Mouse (Mus musculus): ENCODE data around the gene Kcnt2. TPM values are rescaled to one million over a fixed set of nuclear protein-coding genes. Genes with fewer than 3 reads are reported as not detected.

The Kcnt2 gene
- total and polyA plus RNA-seq, 3 experiments: not detected

- TF ChIP-seq JUN (IDR thresholded peaks at IDR 0.05; ENCODE audit: insufficient read depth, low read depth, low read length): no peak
These were observed 18.7 kb downstream of the Kcnt2 start (continued) for GRCm38 (mm10) chr1:140264696-140265095.

- H3K4me2 ChIP-seq (ENCODE audit: insufficient read depth, low read depth, poor library complexity, severe bottlenecking): no peak overlapping the region
- H3K9ac ChIP-seq (ENCODE audit: insufficient read depth, low read depth): no peak overlapping the region
- no peak overlapping the region for H3K27ac ChIP-seq (ENCODE audit: insufficient read depth, low read depth)
- no peaks in the 10 kb centered on the region for H3K79me2 ChIP-seq (replicated peaks; ENCODE audit: control insufficient read depth, extremely low read depth, insufficient read depth, poor library complexity, severe bottlenecking)
- no peaks in the 10 kb centered on the region for H3K27me3 ChIP-seq (replicated peaks)
- H3K9me3 ChIP-seq (replicated peaks; ENCODE audit: low read length): peaks cover 5% of the 10 kb centered on the region
- H3K4me1 ChIP-seq (ENCODE audit: control insufficient read depth in 1 of 2, insufficient read depth in 2 of 2): peaks cover 2 to 14% of the 10 kb centered on the region in 2 experiments; a peak in 3 of 4 replicates
- dilution Hi-C loops (cut with MboI; ENCODE audit: extremely low pct_ligation_motif_present, extremely low pct_unique_long_range_greater_than_20kb, low sequenced_read_pairs): no loop called here
- H3K36me3 ChIP-seq (replicated peaks in 1 of 2; ENCODE audit: control insufficient read depth in 1 of 2, insufficient read depth in 1 of 2, low read length in 1 of 2): no peaks in the 10 kb centered on the region
- no peak for DNase-seq (ENCODE audit: extremely low read depth)
- TF ChIP-seq E2F4 (IDR thresholded peaks at IDR 0.05; ENCODE audit: insufficient replicate concordance, low read depth, low read length) (no peak), PAX5 (IDR thresholded peaks at IDR 0.05; ENCODE audit: low read length) (no peak), MEF2A (IDR thresholded peaks at IDR 0.05; ENCODE audit: borderline replicate concordance, low read depth, low read length) (no peak), USF2 (conservative IDR thresholded peaks at IDR 0.05; ENCODE audit: low read depth, low read length) (no peak), BHLHE40 (IDR thresholded peaks at IDR 0.05; ENCODE audit: low read depth, low read length) (no peak), MYC (IDR thresholded peaks at IDR 0.05; ENCODE audit: low read depth, low read length) (no peak), ZMIZ1 (IDR thresholded peaks at IDR 0.05; ENCODE audit: low read depth, low read length) (no peak), TCF12 (IDR thresholded peaks at IDR 0.05; ENCODE audit: low read depth, low read length) (no peak), CHD2 (IDR thresholded peaks at IDR 0.05; ENCODE audit: low read length) (no peak), RAD21 (IDR thresholded peaks at IDR 0.05; ENCODE audit: low read depth, low read length) (no peak), MXI1 (IDR thresholded peaks at IDR 0.05; ENCODE audit: low read depth, low read length) (no peak)
- in situ Hi-C loops (cut with MboI; ENCODE audit: low pct_ligation_motif_present, low pct_unique_long_range_greater_than_20kb, low sequenced_read_pairs): no loop called here
- H3K4me3 ChIP-seq (replicated peaks in 1 of 3; ENCODE audit: low read depth in 2 of 3, low read length in 2 of 3, poor library complexity in 1 of 3): no peak overlapping the region
These were observed 20.1 kb downstream of the Kcnt2 start for GRCm38 (mm10) chr1:140266047-140266446.

- no peak overlapping the region for H3K9ac ChIP-seq (ENCODE audit: insufficient read depth, low read depth)
- no peak overlapping the region for H3K4me3 ChIP-seq (replicated peaks in 1 of 3; ENCODE audit: low read depth in 2 of 3, low read length in 2 of 3, poor library complexity in 1 of 3)
- H3K4me1 ChIP-seq (ENCODE audit: control insufficient read depth in 1 of 2, insufficient read depth in 2 of 2): peaks cover 2 to 14% of the 10 kb centered on the region in 2 experiments; a peak in 3 of 4 replicates
- H3K4me2 ChIP-seq (ENCODE audit: insufficient read depth, low read depth, poor library complexity, severe bottlenecking): no peak overlapping the region
- H3K27ac ChIP-seq (ENCODE audit: insufficient read depth, low read depth): no peak overlapping the region
- in situ Hi-C loops (cut with MboI; ENCODE audit: low pct_ligation_motif_present, low pct_unique_long_range_greater_than_20kb, low sequenced_read_pairs): no loop called here
- dilution Hi-C loops (cut with MboI; ENCODE audit: extremely low pct_ligation_motif_present, extremely low pct_unique_long_range_greater_than_20kb, low sequenced_read_pairs): no loop called here
- DNase-seq (ENCODE audit: extremely low read depth): no peak
- no peaks in the 10 kb centered on the region for H3K79me2 ChIP-seq (replicated peaks; ENCODE audit: control insufficient read depth, extremely low read depth, insufficient read depth, poor library complexity, severe bottlenecking)
- H3K9me3 ChIP-seq (replicated peaks; ENCODE audit: low read length): peaks cover 5% of the 10 kb centered on the region
- TF ChIP-seq BHLHE40 (IDR thresholded peaks at IDR 0.05; ENCODE audit: low read depth, low read length) (no peak), MEF2A (IDR thresholded peaks at IDR 0.05; ENCODE audit: borderline replicate concordance, low read depth, low read length) (no peak), USF2 (conservative IDR thresholded peaks at IDR 0.05; ENCODE audit: low read depth, low read length) (no peak), CHD1 (IDR thresholded peaks at IDR 0.05; ENCODE audit: low read depth, low read length) (no peak), ZNF384 (IDR thresholded peaks at IDR 0.05; ENCODE audit: low read depth, low read length) (no peak), MAFK (IDR thresholded peaks at IDR 0.05; ENCODE audit: insufficient replicate concordance, low read length) (no peak), UBTF (IDR thresholded peaks at IDR 0.05; ENCODE audit: low read depth, low read length) (no peak), MAZ (IDR thresholded peaks at IDR 0.05; ENCODE audit: low read depth, low read length) (no peak)
- H3K27me3 ChIP-seq (replicated peaks): no peaks in the 10 kb centered on the region
- no peaks in the 10 kb centered on the region for H3K36me3 ChIP-seq (replicated peaks in 1 of 2; ENCODE audit: control insufficient read depth in 1 of 2, insufficient read depth in 1 of 2, low read length in 1 of 2)
These were observed 20.8 kb downstream of the Kcnt2 start for GRCm38 (mm10) chr1:140266643-140267286.

Measured in CH12.LX (cell line).